ENCODE assay signal across 21 mouse cellular contexts in genomic region chr16:14840786-14841185, GRCm38 (mm10).
"Had no signal": no experiment of that assay in that cellular context is flagged by ENCODE, and none has a peak within 500 bp of the region (broad histone marks: within the 10 kb centered on the region; RNA-seq: fewer than 3 reads in every experiment).

No protein-coding gene starts in this region.

- ATAC-seq: liver, postnatal 0 days; lung, postnatal 0 days; midbrain, embryonic 15.5 days had no signal

- H3K27me3 ChIP-seq: limb, embryonic 13.5 days; midbrain, embryonic 12.5 days; midbrain, embryonic 15.5 days; neural tube, embryonic 13.5 days; stomach, embryonic 15.5 days had no signal

- H3K9ac ChIP-seq: limb, embryonic 13.5 days; liver, embryonic 14.5 days; liver, postnatal 0 days; lung, embryonic 14.5 days; midbrain, embryonic 12.5 days; midbrain, embryonic 15.5 days; neural tube, embryonic 13.5 days; stomach, embryonic 15.5 days had no signal

- H3K36me3 ChIP-seq: limb, embryonic 10.5 days; limb, embryonic 13.5 days; midbrain, embryonic 12.5 days; midbrain, embryonic 15.5 days; neural tube, embryonic 13.5 days; stomach, embryonic 15.5 days had no signal

- H3K4me2 ChIP-seq: limb, embryonic 13.5 days; lung, embryonic 14.5 days; midbrain, embryonic 12.5 days; midbrain, embryonic 15.5 days; neural tube, embryonic 13.5 days; stomach, embryonic 15.5 days had no signal

- DNase-seq: kidney, adult 18-20 months; layer of hippocampus, adult 9-11 months; liver; liver, postnatal 0 days; lung, embryonic 14.5 days; retina, postnatal 1 day; right cerebral cortex, postnatal 25 days; spleen, adult 18-20 months; thymus, adult 18-20 months; thymus, postnatal 36 days had no signal

- H3K4me1 ChIP-seq: limb, embryonic 10.5 days; limb, embryonic 13.5 days; midbrain, embryonic 12.5 days; midbrain, embryonic 15.5 days; neural tube, embryonic 13.5 days; stomach, embryonic 15.5 days had no signal

- H3K4me3 ChIP-seq: layer of hippocampus, adult 2 months; limb, embryonic 10.5 days; limb, embryonic 13.5 days; midbrain, embryonic 12.5 days; midbrain, embryonic 15.5 days; neural tube, embryonic 13.5 days; stomach, embryonic 15.5 days had no signal

- H3K9me3 ChIP-seq: limb, embryonic 10.5 days; limb, embryonic 13.5 days; midbrain, embryonic 12.5 days; midbrain, embryonic 15.5 days; neural tube, embryonic 13.5 days; stomach, embryonic 15.5 days had no signal

- H3K27ac ChIP-seq: kidney, postnatal 0 days; layer of hippocampus, adult 2 months; limb, embryonic 10.5 days; limb, embryonic 13.5 days; liver, embryonic 14.5 days; macrophage; midbrain, embryonic 12.5 days; midbrain, embryonic 15.5 days; neural tube, embryonic 13.5 days; stomach, embryonic 15.5 days had no signal
